Mouse (Mus musculus) kidney, postnatal 25 days (tissue): ENCODE measurements around the gene Pcnx4.

Source experiments
- DNase-seq, 2 experiments: peaks; one replicate each; pipeline ENCODE4 v3.0.0; 2021; ENCODE audit warnings: mixed read lengths in 2 of 2

Pcnx4 gene

DNA sequence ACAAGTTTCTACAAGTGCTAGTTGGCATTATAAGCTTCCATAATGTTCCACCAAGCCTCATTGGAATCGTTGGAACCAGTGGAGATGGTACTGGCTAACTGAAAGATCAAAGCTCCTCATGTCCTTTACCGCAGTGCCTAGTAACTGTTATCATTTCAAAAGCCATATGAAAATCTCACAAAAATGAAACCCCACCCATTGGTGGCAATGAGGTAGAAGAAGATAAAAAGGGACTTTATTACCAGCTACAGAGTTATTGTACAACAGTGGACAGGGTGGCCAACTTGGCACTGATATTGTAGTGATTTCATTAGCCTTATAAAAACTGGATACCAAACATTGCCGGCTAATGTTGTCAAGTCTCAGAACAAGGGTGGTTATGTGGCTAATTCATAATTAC lies 75.9 kb downstream of the Pcnx4 start:
- DNase-seq: no peak

- DNase-seq: no peak
Observed at GRCm38 (mm10) chr12:72620856-72621255, 84.7 kb downstream of the Pcnx4 start.

- DNase-seq: no peak
Observed at GRCm38 (mm10) chr12:72621441-72621840, 85.3 kb downstream of the Pcnx4 start.

DNA sequence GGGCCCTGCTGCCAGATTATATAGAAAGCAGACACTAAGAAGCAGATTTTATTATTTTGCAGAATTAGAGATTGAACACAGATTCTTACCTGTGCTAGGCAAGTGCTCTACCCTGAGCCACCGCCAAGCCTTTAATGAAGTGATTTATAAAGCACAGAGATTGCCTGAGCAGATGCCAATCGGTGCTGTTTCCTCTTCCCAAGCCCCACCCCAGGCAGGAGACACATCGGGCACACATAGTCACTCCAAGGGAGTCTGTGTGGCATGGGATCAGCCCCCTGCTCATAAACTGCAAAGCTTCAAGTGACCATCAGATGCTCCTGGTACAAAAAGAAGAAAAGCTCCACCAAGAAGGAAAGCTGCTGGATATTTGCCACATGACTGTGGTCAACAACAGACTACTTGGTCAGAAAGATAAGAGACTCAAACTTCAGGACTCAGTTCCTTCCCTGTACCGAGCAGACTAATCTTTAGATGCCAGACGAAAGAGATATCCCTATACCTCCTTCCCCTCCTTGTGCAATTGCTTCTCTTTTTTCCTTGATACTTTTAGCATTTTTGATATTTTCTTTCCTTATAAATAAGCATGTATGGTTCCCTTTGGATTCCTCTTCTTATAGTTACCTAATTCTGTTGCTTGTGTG lies 86.8 kb downstream of the Pcnx4 start:
- DNase-seq: no peak

DNA sequence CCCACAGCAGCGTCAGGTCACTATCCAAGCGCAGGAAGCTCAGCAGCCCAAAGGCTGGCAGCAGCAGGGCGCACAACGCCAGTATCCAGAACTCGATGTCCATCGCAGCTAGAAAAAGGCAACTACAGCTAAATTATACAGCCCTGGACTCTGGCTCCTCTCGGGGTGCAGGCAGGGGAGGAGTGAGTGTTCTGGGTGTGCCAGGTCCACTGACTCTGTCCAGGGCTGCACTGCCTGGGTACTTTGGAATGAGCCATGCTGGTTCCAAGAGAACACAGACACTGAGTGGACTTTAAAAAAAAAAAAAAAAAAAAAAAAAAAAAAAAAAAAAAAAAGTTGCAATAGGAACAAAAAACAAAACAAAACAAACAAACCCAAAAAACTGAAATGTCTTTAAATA lies 92.6 kb downstream of the Pcnx4 start:
- no peak for DNase-seq
